Mouse (Mus musculus) subcutaneous adipose tissue, adult 2 months (tissue): Measurements from ENCODE around the gene Gm13178. TPM values are rescaled to one million over a fixed set of nuclear protein-coding genes. Genes with fewer than 3 reads are reported as not detected.

Experiments used
- polyA plus RNA-seq: library from polyadenylated mRNA; depleted of rRNA; stranded (reverse); fragments of >200 nt; gene quantifications from 2 replicates; pipeline ENCODE4 v1.2.3, GENCODE M21; 2012; ENCODE audit warnings: low replicate concordance; rRNA removed

Gene Gm13178
- polyA plus RNA-seq: not detected in 2 replicates

GRCm38 (mm10) chr4:144721304-144721703, at the start of gene Gm13178:
Gene Gm13178 (minus strand): TSS chr4:144721404.

GRCm38 (mm10) chr4:144686268-144686667, 34.9 kb downstream of the Gm13178 start, which contains the start of gene Gm436:
Gene Gm436 (minus strand): TSS chr4:144686368.

Other genes with a start within 250 kb of the Gm13178 start
- gene 9430007A20Rik, start 201.6 kb downstream of the Gm13178 start, polyA plus RNA-seq: not detected in 2 replicates
- gene Gm13124, start 156.3 kb downstream of the Gm13178 start, polyA plus RNA-seq: not detected in 2 replicates
- not detected in 2 replicates for gene Aadacl4, start 107.7 kb downstream of the Gm13178 start, polyA plus RNA-seq
- not detected in 2 replicates for gene Gm436, start 35.0 kb downstream of the Gm13178 start, polyA plus RNA-seq
- not detected in 2 replicates for gene Gm438, start 65.2 kb upstream of the Gm13178 start, polyA plus RNA-seq
- 163 and 391 TPM in 2 replicates for gene Dhrs3, start 171.4 kb upstream of the Gm13178 start, polyA plus RNA-seq